Mouse (Mus musculus) hindbrain, embryonic 16.5 days (tissue): ENCODE results near the gene Nobox. TPM values are rescaled to one million over a fixed set of nuclear protein-coding genes. Genes with fewer than 3 reads are reported as not detected.

Experiments used
- ATAC-seq: fragments of 200-750 bp; cut with Nextera tagmentation; 2 replicates; pipeline ENCODE4 v1.8.0; 2017; ENCODE audit warnings: moderate TSS enrichment, moderate library complexity
- H3K27ac ChIP-seq: fragments of 300-500 bp; sonication (generic); 2 replicates; pipeline ENCODE4 v1.5.1; 2014; ENCODE audit warnings: low read depth, mild to moderate bottlenecking, control low read depth, low read length, moderate library complexity
- H3K27me3 ChIP-seq: fragments of 300-500 bp; sonication (generic); replicated peaks from 2 replicates; pipeline ENCODE4 v1.6.1; 2014; ENCODE audit warnings: low read length; ENCODE audit not compliant: control insufficient read depth, insufficient read depth
- H3K36me3 ChIP-seq: fragments of 300-500 bp; sonication (generic); 2 replicates; pipeline ENCODE4 v1.6.1; 2014; ENCODE audit warnings: mild to moderate bottlenecking, low read length, moderate library complexity, mixed read lengths; ENCODE audit not compliant: control insufficient read depth, insufficient read depth
- H3K4me1 ChIP-seq: fragments of 300-500 bp; sonication (generic); 2 replicates; pipeline ENCODE4 v1.6.1; 2014; ENCODE audit warnings: low read depth, low read length; ENCODE audit not compliant: control insufficient read depth, insufficient read depth
- H3K4me2 ChIP-seq: fragments of 300-500 bp; sonication (generic); 2 replicates; pipeline ENCODE4 v1.6.1; 2014; ENCODE audit warnings: mild to moderate bottlenecking, low read length, control low read depth, moderate library complexity
- H3K4me3 ChIP-seq: fragments of 300-500 bp; sonication (generic); 2 replicates; pipeline ENCODE4 v1.5.1; 2014; ENCODE audit warnings: mild to moderate bottlenecking, low read length, control low read depth, moderate library complexity
- H3K9ac ChIP-seq: fragments of 300-500 bp; sonication (generic); 2 replicates; pipeline ENCODE4 v1.6.1; 2014; ENCODE audit warnings: low read depth, mild to moderate bottlenecking, control low read depth, low read length, moderate library complexity
- H3K9me3 ChIP-seq: fragments of 300-500 bp; sonication (generic); 2 replicates; pipeline ENCODE4 v1.6.1; 2014; ENCODE audit warnings: mild to moderate bottlenecking, low read length, moderate library complexity; ENCODE audit not compliant: control insufficient read depth
- WGBS: fragments of 180-500 bp; shearing (Covaris S2); extraction: QIAGEN DNeasy Blood & Tissue Kit; methylation state at CpG from one replicate; pipeline ENCODE4 v1.1.7; 2014; 5-methylcytosine and 5-hydroxymethylcytosine counted together
- polyA plus RNA-seq: library from polyadenylated mRNA; unstranded; fragments of >200 nt; fragmentation: Nextera tagmentation; extraction: Ambion mirVana; gene quantifications from 2 replicates; pipeline ENCODE4 v1.2.1, GENCODE M21; 2015

Gene Nobox
- polyA plus RNA-seq, 1 experiment from 2014 or later = not detected

GRCm38 (mm10) chr6:43292471-43293076, 16.8 kb downstream of the Nobox start:
- ATAC-seq = no peak
- no peak overlapping the region for H3K9ac ChIP-seq
- no peak overlapping the region for H3K4me3 ChIP-seq
- H3K27ac ChIP-seq = no peak overlapping the region
- no peak overlapping the region for H3K4me2 ChIP-seq
- WGBS = 70% methylated on average over 6 of the region's 6 CpGs
- H3K4me1 ChIP-seq = peaks cover 3% of the 10 kb centered on the region; the same call in 1 of the 2 replicates
- H3K36me3 ChIP-seq = no peaks in the 10 kb centered on the region
- H3K27me3 ChIP-seq = no peaks in the 10 kb centered on the region
- H3K9me3 ChIP-seq = no peaks in the 10 kb centered on the region

GRCm38 (mm10) chr6:43292041-43292440, 17.3 kb downstream of the Nobox start:
- Histone ChIP-seq H3K9ac (no peak overlapping the region), H3K4me2 (no peak overlapping the region), H3K27me3 (no peaks in the 10 kb centered on the region), H3K4me3 (no peak overlapping the region), H3K9me3 (no peaks in the 10 kb centered on the region), H3K27ac (no peak overlapping the region), H3K4me1 (no peaks in the 10 kb centered on the region; the same call in 1 of the 2 replicates), H3K36me3 (no peaks in the 10 kb centered on the region)
- WGBS = 78% methylated on average over 3 of the region's 3 CpGs
- ATAC-seq = no peak

GRCm38 (mm10) chr6:43280481-43280880, 28.9 kb downstream of the Nobox start:
- Histone ChIP-seq H3K4me3 (no peak overlapping the region), H3K4me1 (no peaks in the 10 kb centered on the region), H3K27ac (no peak overlapping the region), H3K36me3 (no peaks in the 10 kb centered on the region), H3K9me3 (no peaks in the 10 kb centered on the region), H3K27me3 (no peaks in the 10 kb centered on the region), H3K4me2 (no peak overlapping the region), H3K9ac (no peak overlapping the region)
- no peak for ATAC-seq
- 91% methylated on average over 5 of the region's 5 CpGs for WGBS

- no peak overlapping the region for H3K4me2 ChIP-seq
- no peak overlapping the region for H3K4me3 ChIP-seq
- no peaks in the 10 kb centered on the region for H3K4me1 ChIP-seq
- H3K27me3 ChIP-seq = no peaks in the 10 kb centered on the region
- no peaks in the 10 kb centered on the region for H3K36me3 ChIP-seq
- H3K9ac ChIP-seq = no peak overlapping the region
- no peaks in the 10 kb centered on the region for H3K9me3 ChIP-seq
- H3K27ac ChIP-seq = no peak overlapping the region
- ATAC-seq = no peak
Measured at GRCm38 (mm10) chr6:43278247-43278646, 31.1 kb downstream of the Nobox start.

- H3K4me3 ChIP-seq = no peak overlapping the region
- ATAC-seq = no peak
- H3K4me1 ChIP-seq = no peaks in the 10 kb centered on the region
- H3K4me2 ChIP-seq = no peak overlapping the region
- H3K27me3 ChIP-seq = no peaks in the 10 kb centered on the region
- no peaks in the 10 kb centered on the region for H3K9me3 ChIP-seq
- no peak overlapping the region for H3K9ac ChIP-seq
- no peaks in the 10 kb centered on the region for H3K36me3 ChIP-seq
- no peak overlapping the region for H3K27ac ChIP-seq
- 87% methylated on average over 4 of the region's 4 CpGs for WGBS
Measured at GRCm38 (mm10) chr6:43274123-43274522, 35.2 kb downstream of the Nobox start.

GRCm38 (mm10) chr6:43272597-43272996, 36.8 kb downstream of the Nobox start:
- no peaks in the 10 kb centered on the region for H3K4me1 ChIP-seq
- H3K9ac ChIP-seq = no peak overlapping the region
- H3K27ac ChIP-seq = no peak overlapping the region
- H3K9me3 ChIP-seq = no peaks in the 10 kb centered on the region
- no peak overlapping the region for H3K4me3 ChIP-seq
- no peaks in the 10 kb centered on the region for H3K36me3 ChIP-seq
- ATAC-seq = no peak
- no peaks in the 10 kb centered on the region for H3K27me3 ChIP-seq
- no peak overlapping the region for H3K4me2 ChIP-seq

- no peaks in the 10 kb centered on the region for H3K36me3 ChIP-seq
- H3K27ac ChIP-seq = no peak overlapping the region
- peak overlapping the region; percentile 91 for H3K4me2 ChIP-seq
- H3K27me3 ChIP-seq = peaks cover 11% of the 10 kb centered on the region; the same call in 1 of the 2 replicates
- WGBS = 13% methylated on average over 8 of the region's 8 CpGs
- H3K4me1 ChIP-seq = peaks cover 11% of the 10 kb centered on the region
- H3K4me3 ChIP-seq = peak overlapping the region; percentile 53
- no peak overlapping the region for H3K9ac ChIP-seq
- no peaks in the 10 kb centered on the region for H3K9me3 ChIP-seq
- no peak for ATAC-seq
Measured at GRCm38 (mm10) chr6:43266356-43266755, 43.0 kb downstream of the Nobox start.

- 0 out of 2 replicates have a peak within 1 kb of the TSS, but pooled peaks have one; percentile 17 for H3K27ac ChIP-seq
- peaks cover 11% of the 10 kb centered on the region; the same call in 1 of the 2 replicates for H3K27me3 ChIP-seq
- no peaks in the 10 kb centered on the region for H3K36me3 ChIP-seq
Measured at GRCm38 (mm10) chr6:43265363-43266041, 43.9 kb downstream of the Nobox start, which contains the start of gene Arhgef5. Arhgef5 (plus strand) TSS chr6:43265582.

GRCm38 (mm10) chr6:43260756-43261155, 48.6 kb downstream of the Nobox start:
- Histone ChIP-seq H3K9ac (no peak overlapping the region), H3K4me2 (no peak overlapping the region), H3K36me3 (no peaks in the 10 kb centered on the region), H3K27ac (no peak overlapping the region), H3K4me1 (peaks cover 6% of the 10 kb centered on the region), H3K9me3 (no peaks in the 10 kb centered on the region), H3K4me3 (no peak overlapping the region), H3K27me3 (peaks cover 6% of the 10 kb centered on the region; the same call in 1 of the 2 replicates)
- 75% methylated on average over 2 of the region's 2 CpGs for WGBS
- no peak for ATAC-seq

More at GRCm38 (mm10) chr6:43265363-43266041, 43.9 kb downstream of the Nobox start, which contains the start of gene Arhgef5:
- Histone ChIP-seq H3K4me2 (peak within 1 kb of the TSS; percentile 91), H3K4me3 (peak within 1 kb of the TSS; percentile 53), H3K9me3 (no peaks in the 10 kb centered on the region), H3K4me1 (peaks cover 11% of the 10 kb centered on the region), H3K9ac (peak within 1 kb of the TSS; percentile 63)
- ATAC-seq = peak; percentile 70
- WGBS = 1% methylated on average over 30 of the region's 48 CpGs
